Mouse (Mus musculus): ENCODE measurements around the gene Ripply3. TPM values are rescaled to one million over a fixed set of nuclear protein-coding genes. Genes with fewer than 3 reads are reported as not detected.

The Ripply3 gene
- polyA plus RNA-seq, 1 experiment from 2014 or later: 2.3 TPM

- H3K9ac ChIP-seq: no peak overlapping the region
- ATAC-seq (ENCODE audit: low read depth): no peak
- 92% methylated on average over 3 of the region's 3 CpGs for WGBS
- H3K36me3 ChIP-seq: peaks cover 15% of the 10 kb centered on the region; the same call in 1 of the 2 replicates
- no peak overlapping the region for H3K4me3 ChIP-seq
- H3K4me1 ChIP-seq (replicated peaks): peaks cover 25% of the 10 kb centered on the region
- H3K27me3 ChIP-seq: no peaks in the 10 kb centered on the region
- no peak overlapping the region for H3K4me2 ChIP-seq
- no peak overlapping the region for H3K27ac ChIP-seq (replicated peaks)
- H3K9me3 ChIP-seq: no peaks in the 10 kb centered on the region
These were observed 37.2 kb downstream of the Ripply3 start for GRCm38 (mm10) chr16:94365435-94365834.

- no peak for ATAC-seq (ENCODE audit: low read depth)
- Histone ChIP-seq H3K4me2 (peak overlapping the region; percentile 61), H3K9ac (peak overlapping the region; percentile 98), H3K9me3 (no peaks in the 10 kb centered on the region), H3K4me1 (replicated peaks) (peaks cover 37% of the 10 kb centered on the region), H3K27me3 (no peaks in the 10 kb centered on the region), H3K36me3 (peaks cover 9% of the 10 kb centered on the region; the same call in 1 of the 2 replicates), H3K27ac (replicated peaks) (peak overlapping the region; percentile 99), H3K4me3 (peak overlapping the region; percentile 88)
- WGBS: 7% methylated on average over 6 of the region's 6 CpGs
These were observed 41.5 kb downstream of the Ripply3 start for GRCm38 (mm10) chr16:94369596-94370172.

GRCm38 (mm10) chr16:94370173-94370914, 42.1 kb downstream of the Ripply3 start, which contains the start of gene Ttc3:
TSS of gene Ttc3 (plus strand) at chr16:94370618.
- Histone ChIP-seq H3K27ac (replicated peaks) (peak within 1 kb of the TSS; percentile 99), H3K27me3 (no peaks in the 10 kb centered on the region), H3K4me1 (replicated peaks) (peaks cover 41% of the 10 kb centered on the region), H3K9ac (peak within 1 kb of the TSS; percentile 98), H3K4me2 (peak within 1 kb of the TSS; percentile 65), H3K36me3 (0 out of 2 replicates have a peak, but pooled peaks cover 5% of the 10 kb centered on the region), H3K9me3 (no peaks in the 10 kb centered on the region), H3K4me3 (peak within 1 kb of the TSS; percentile 88)
- ATAC-seq (ENCODE audit: low read depth): peak; percentile 75
- under 1% methylated on average over 77 of the region's 79 CpGs for WGBS

- H3K27ac ChIP-seq (replicated peaks): peak overlapping the region; percentile 99
These were observed 42.7 kb downstream of the Ripply3 start for GRCm38 (mm10) chr16:94370915-94371300.

GRCm38 (mm10) chr16:94371301-94371931, 43.2 kb downstream of the Ripply3 start, which contains the start of gene Pigp:
TSS of gene Pigp (minus strand) at chr16:94371842.
- Histone ChIP-seq H3K9me3 (no peaks in the 10 kb centered on the region), H3K4me3 (peak within 1 kb of the TSS; percentile 88), H3K36me3 (0 out of 2 replicates have a peak, but pooled peaks cover 5% of the 10 kb centered on the region), H3K9ac (peak within 1 kb of the TSS; percentile 98), H3K4me1 (replicated peaks) (peaks cover 41% of the 10 kb centered on the region), H3K27me3 (no peaks in the 10 kb centered on the region), H3K27ac (replicated peaks) (peak within 1 kb of the TSS; percentile 99), H3K4me2 (peak within 1 kb of the TSS; percentile 65)
- WGBS: under 1% methylated on average over 34 of the region's 43 CpGs
- ATAC-seq (ENCODE audit: low read depth): peak; percentile 91

More at GRCm38 (mm10) chr16:94370915-94371300, 42.7 kb downstream of the Ripply3 start:
- peak overlapping the region; percentile 98 for H3K9ac ChIP-seq
- 0 out of 2 replicates have a peak, but pooled peaks cover 5% of the 10 kb centered on the region for H3K36me3 ChIP-seq
- H3K4me1 ChIP-seq (replicated peaks): peaks cover 41% of the 10 kb centered on the region
- no peaks in the 10 kb centered on the region for H3K27me3 ChIP-seq
- peak; percentile 79 for ATAC-seq (ENCODE audit: low read depth)
- H3K4me2 ChIP-seq: peak overlapping the region; percentile 65
- WGBS: 0% methylated on average over 42 of the region's 43 CpGs
- peak overlapping the region; percentile 88 for H3K4me3 ChIP-seq
- H3K9me3 ChIP-seq: no peaks in the 10 kb centered on the region

- 84% methylated on average over 1 of the region's 1 CpGs for WGBS
- H3K36me3 ChIP-seq: no peaks in the 10 kb centered on the region
- H3K4me3 ChIP-seq: no peak overlapping the region
- no peaks in the 10 kb centered on the region for H3K27me3 ChIP-seq
- no peak for ATAC-seq (ENCODE audit: low read depth)
- no peak overlapping the region for H3K4me2 ChIP-seq
- H3K9ac ChIP-seq: no peak overlapping the region
- H3K9me3 ChIP-seq: no peaks in the 10 kb centered on the region
- H3K27ac ChIP-seq (replicated peaks): no peak overlapping the region
- H3K4me1 ChIP-seq (replicated peaks): peaks cover 30% of the 10 kb centered on the region
These were observed 51.2 kb downstream of the Ripply3 start for GRCm38 (mm10) chr16:94379386-94379785.

- H3K27me3 ChIP-seq: no peaks in the 10 kb centered on the region
- H3K4me1 ChIP-seq (replicated peaks): peaks cover 27% of the 10 kb centered on the region
- H3K36me3 ChIP-seq: 0 out of 2 replicates have a peak, but pooled peaks cover 14% of the 10 kb centered on the region
- H3K27ac ChIP-seq (replicated peaks): no peak overlapping the region
- H3K9me3 ChIP-seq: no peaks in the 10 kb centered on the region
- H3K9ac ChIP-seq: no peak overlapping the region
- no peak overlapping the region for H3K4me2 ChIP-seq
- no peak for ATAC-seq (ENCODE audit: low read depth)
- 93% methylated on average over 3 of the region's 3 CpGs for WGBS
- H3K4me3 ChIP-seq: no peak overlapping the region
These were observed 55.1 kb downstream of the Ripply3 start for GRCm38 (mm10) chr16:94383277-94383676.

Other genes starting within 250 kb of the Ripply3 start
- 0.12 and 0.28 TPM in 2 replicates for gene Sim2, start 243.5 kb upstream of the Ripply3 start, polyA plus RNA-seq (2015; fragmentation: Nextera tagmentation; extraction: Ambion mirVana)
- gene Hlcs, start 14.8 kb upstream of the Ripply3 start, polyA plus RNA-seq (2015; fragmentation: Nextera tagmentation; extraction: Ambion mirVana): 7.9 TPM in 2 replicates
- gene Ttc3, start 42.2 kb downstream of the Ripply3 start, polyA plus RNA-seq (2015; fragmentation: Nextera tagmentation; extraction: Ambion mirVana): 749 and 805 TPM in 2 replicates
- 144 TPM in 2 replicates for gene Pigp, start 43.4 kb downstream of the Ripply3 start, polyA plus RNA-seq (2015; fragmentation: Nextera tagmentation; extraction: Ambion mirVana)
- gene Vps26c, start 198.4 kb downstream of the Ripply3 start, polyA plus RNA-seq (2015; fragmentation: Nextera tagmentation; extraction: Ambion mirVana): 74.6 and 82.4 TPM in 2 replicates
- gene Dyrk1a, start 241.6 kb downstream of the Ripply3 start, polyA plus RNA-seq (2015; fragmentation: Nextera tagmentation; extraction: Ambion mirVana): 9.5 and 10.3 TPM in 2 replicates

All from neural tube, embryonic 13.5 days (tissue).